Mouse (Mus musculus): ENCODE results near the gene Pkp4. TPM values are rescaled to one million over a fixed set of nuclear protein-coding genes. Genes with fewer than 3 reads are reported as not detected.
"Not testable (repeated sequence)": the region's sequence is repeated elsewhere in the genome, so short reads cannot be mapped to it uniquely, and the experiment has no call there.

Gene Pkp4
- polyA plus RNA-seq, 1 experiment = 20.4 TPM

GRCm38 (mm10) chr2:59351303-59352099 lies 190.9 kb downstream of the Pkp4 start:
- Histone ChIP-seq H3K4me3 (replicated peaks) (no peak overlapping the region), H3K9me3 (no peaks in the 10 kb centered on the region), H3K27me3 (replicated peaks) (no peaks in the 10 kb centered on the region), H3K4me1 (peaks cover 4% of the 10 kb centered on the region), H3K36me3 (replicated peaks; ENCODE audit: low read length) (peaks cover 90% of the 10 kb centered on the region)
- TF ChIP-seq GATA1 (IDR thresholded peaks at IDR 0.05; ENCODE audit: borderline replicate concordance, low read length) = no peak
- no peak for TF ChIP-seq FLI1 (IDR thresholded peaks at IDR 0.05; ENCODE audit: low read length)

GRCm38 (mm10) chr2:59353821-59354220 lies 193.2 kb downstream of the Pkp4 start:
- H3K4me1 ChIP-seq = no peaks in the 10 kb centered on the region
- H3K4me3 ChIP-seq (replicated peaks) = no peak overlapping the region
- no peaks in the 10 kb centered on the region for H3K9me3 ChIP-seq
- H3K27me3 ChIP-seq (replicated peaks) = no peaks in the 10 kb centered on the region
- peaks cover 68% of the 10 kb centered on the region for H3K36me3 ChIP-seq (replicated peaks; ENCODE audit: low read length)
- TF ChIP-seq GATA1 (IDR thresholded peaks at IDR 0.05; ENCODE audit: borderline replicate concordance, low read length) = no peak
- TF ChIP-seq FLI1 (IDR thresholded peaks at IDR 0.05; ENCODE audit: low read length) = no peak

GRCm38 (mm10) chr2:59355531-59356289 lies 195.1 kb downstream of the Pkp4 start:
- no peaks in the 10 kb centered on the region for H3K9me3 ChIP-seq
- TF ChIP-seq FLI1 (IDR thresholded peaks at IDR 0.05; ENCODE audit: low read length) (no peak), GATA1 (IDR thresholded peaks at IDR 0.05; ENCODE audit: borderline replicate concordance, low read length) (no peak)
- H3K4me3 ChIP-seq (replicated peaks) = no peak overlapping the region
- no peaks in the 10 kb centered on the region for H3K27me3 ChIP-seq (replicated peaks)
- H3K36me3 ChIP-seq (replicated peaks; ENCODE audit: low read length) = peaks cover 49% of the 10 kb centered on the region
- no peaks in the 10 kb centered on the region for H3K4me1 ChIP-seq

DNA sequence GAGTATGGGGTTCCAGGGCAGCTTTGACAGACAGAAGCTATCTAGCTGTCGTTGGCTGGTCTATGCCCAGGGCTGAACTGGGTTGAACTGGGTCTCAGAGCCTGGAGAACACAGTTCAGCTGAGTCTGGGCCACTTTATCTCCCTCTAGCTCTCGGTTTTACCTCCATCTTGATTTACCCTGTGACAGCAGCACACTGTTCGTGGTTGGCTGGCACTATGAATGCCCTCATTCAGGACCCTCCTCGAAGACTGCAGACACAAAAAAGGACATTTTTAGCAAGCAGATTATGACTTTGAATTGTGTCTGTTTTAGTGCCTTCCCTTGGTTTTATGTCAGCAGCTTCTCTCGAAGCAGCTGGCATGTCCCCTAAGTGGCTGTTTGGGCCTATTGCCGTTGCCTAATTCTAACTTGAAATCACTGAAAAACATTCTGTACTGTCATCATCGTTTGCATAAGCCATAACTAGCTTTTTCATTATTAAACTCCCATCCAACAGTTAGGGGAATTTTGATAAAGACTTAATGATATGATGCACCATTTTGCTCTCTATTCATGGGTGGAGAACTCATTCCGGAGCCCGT lies 199.2 kb downstream of the Pkp4 start:
- TF ChIP-seq FLI1 (IDR thresholded peaks at IDR 0.05; ENCODE audit: low read length) (no peak), GATA1 (IDR thresholded peaks at IDR 0.05; ENCODE audit: borderline replicate concordance, low read length) (no peak)
- H3K9me3 ChIP-seq = no peaks in the 10 kb centered on the region

GRCm38 (mm10) chr2:59361350-59361780 lies 200.7 kb downstream of the Pkp4 start:
- Histone ChIP-seq H3K4me3 (replicated peaks) (no peak overlapping the region), H3K27me3 (replicated peaks) (no peaks in the 10 kb centered on the region), H3K9me3 (peaks cover 14% of the 10 kb centered on the region), H3K36me3 (replicated peaks; ENCODE audit: low read length) (peaks cover under 1% of the 10 kb centered on the region), H3K4me1 (peaks cover 5% of the 10 kb centered on the region; the same call in 1 of the 2 replicates)
- TF ChIP-seq FLI1 (IDR thresholded peaks at IDR 0.05; ENCODE audit: low read length) (no peak), GATA1 (IDR thresholded peaks at IDR 0.05; ENCODE audit: borderline replicate concordance, low read length) (no peak)

More for the DNA sequence above, 199.2 kb downstream of the Pkp4 start:
- Histone ChIP-seq H3K4me1 (peaks cover 5% of the 10 kb centered on the region; the same call in 1 of the 2 replicates), H3K27me3 (replicated peaks) (no peaks in the 10 kb centered on the region), H3K4me3 (replicated peaks) (no peak overlapping the region), H3K36me3 (replicated peaks; ENCODE audit: low read length) (peaks cover 16% of the 10 kb centered on the region)

DNA sequence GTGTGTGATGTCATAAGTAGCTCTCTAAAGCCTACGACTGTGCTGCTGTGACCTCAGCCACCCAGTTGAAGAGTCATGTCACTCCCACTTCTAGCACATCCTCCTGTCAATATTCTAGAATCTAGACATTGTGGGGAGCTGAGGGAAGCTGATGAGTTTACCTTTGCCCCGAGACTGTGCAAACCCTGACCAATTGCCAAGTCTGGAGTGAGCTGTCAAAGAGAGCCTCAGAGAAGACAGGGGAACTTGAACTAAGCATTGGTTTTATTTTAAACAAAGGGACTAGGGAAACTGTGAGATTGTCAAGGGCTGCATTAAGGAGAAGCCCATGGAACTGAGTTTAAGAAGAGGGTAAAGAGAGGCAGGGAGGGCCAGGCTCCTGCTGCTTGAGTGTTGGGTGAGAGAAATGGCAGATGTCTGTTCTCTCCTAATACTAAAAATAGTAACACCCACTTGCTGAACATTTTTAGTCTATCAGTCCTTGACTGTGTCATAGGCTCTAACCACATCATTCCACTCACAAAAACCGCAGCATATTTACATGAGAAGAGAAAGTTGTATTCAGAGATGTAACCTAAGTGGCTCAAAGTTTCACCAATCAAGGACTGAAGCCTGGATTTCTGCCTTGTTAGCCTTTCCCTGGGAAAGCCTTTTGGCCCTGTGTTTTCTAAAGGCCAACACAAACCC lies 203.6 kb downstream of the Pkp4 start:
- Histone ChIP-seq H3K4me3 (replicated peaks) (no peak overlapping the region), H3K27me3 (replicated peaks) (no peaks in the 10 kb centered on the region), H3K36me3 (replicated peaks; ENCODE audit: low read length) (no peaks in the 10 kb centered on the region), H3K4me1 (peaks cover 5% of the 10 kb centered on the region; the same call in 1 of the 2 replicates), H3K9me3 (peaks cover 33% of the 10 kb centered on the region)
- TF ChIP-seq GATA1 (IDR thresholded peaks at IDR 0.05; ENCODE audit: borderline replicate concordance, low read length) (no peak), FLI1 (IDR thresholded peaks at IDR 0.05; ENCODE audit: low read length) (no peak)

GRCm38 (mm10) chr2:59367191-59367590 lies 206.5 kb downstream of the Pkp4 start:
- H3K4me3 ChIP-seq (replicated peaks) = no peak overlapping the region
- H3K27me3 ChIP-seq (replicated peaks) = no peaks in the 10 kb centered on the region
- H3K4me1 ChIP-seq = peaks cover 5% of the 10 kb centered on the region; the same call in 1 of the 2 replicates
- H3K9me3 ChIP-seq = peaks cover 50% of the 10 kb centered on the region
- no peaks in the 10 kb centered on the region for H3K36me3 ChIP-seq (replicated peaks; ENCODE audit: low read length)
- no peak for TF ChIP-seq GATA1 (IDR thresholded peaks at IDR 0.05; ENCODE audit: borderline replicate concordance, low read length)
- no peak for TF ChIP-seq FLI1 (IDR thresholded peaks at IDR 0.05; ENCODE audit: low read length)

DNA sequence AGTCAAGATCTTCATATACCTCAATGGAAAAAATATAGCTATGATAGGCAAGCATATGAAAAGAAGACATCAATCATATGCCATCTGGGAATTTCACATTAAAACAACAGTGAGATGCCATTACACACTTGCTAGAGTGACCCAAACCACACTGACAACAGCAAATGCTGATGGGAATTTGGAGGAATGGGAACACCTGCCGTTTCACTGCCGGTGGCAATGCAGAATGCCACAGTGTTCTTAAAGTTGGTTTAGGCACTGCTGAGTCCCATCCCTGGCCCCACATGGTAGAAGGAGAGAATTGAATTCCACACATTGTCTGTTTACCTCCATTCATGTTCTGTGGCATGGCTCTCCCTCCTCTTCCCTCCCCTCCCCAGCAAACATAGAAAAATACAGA lies 212.5 kb downstream of the Pkp4 start:
- no peak for TF ChIP-seq GATA1 (IDR thresholded peaks at IDR 0.05; ENCODE audit: borderline replicate concordance, low read length)
- no peak for TF ChIP-seq FLI1 (IDR thresholded peaks at IDR 0.05; ENCODE audit: low read length)
- Histone ChIP-seq H3K4me3 (replicated peaks) (no peak overlapping the region), H3K36me3 (replicated peaks; ENCODE audit: low read length) (no peaks in the 10 kb centered on the region), H3K27me3 (replicated peaks) (no peaks in the 10 kb centered on the region), H3K4me1 (no peaks in the 10 kb centered on the region), H3K9me3 (peaks cover 25% of the 10 kb centered on the region)

DNA sequence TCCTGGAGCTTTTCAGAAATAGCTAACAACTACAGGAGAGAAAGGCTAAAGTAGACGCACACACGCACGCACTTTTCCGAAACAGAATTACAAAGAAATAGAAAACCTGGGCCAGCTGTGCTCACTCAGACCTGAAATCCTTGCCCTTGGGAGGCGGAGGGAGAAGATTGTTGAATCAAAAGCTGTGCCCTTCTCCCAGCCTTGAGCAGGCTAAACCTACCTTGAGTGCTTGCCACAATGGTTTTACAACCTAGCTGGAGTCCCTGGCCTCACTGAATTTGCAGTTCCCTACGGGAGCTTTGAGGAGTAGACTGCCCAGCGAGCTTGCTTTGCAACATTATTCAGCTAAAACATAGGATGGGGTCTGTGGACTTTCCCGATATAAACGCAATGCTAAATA lies 217.4 kb downstream of the Pkp4 start:
- Histone ChIP-seq H3K4me3 (replicated peaks) (no peak overlapping the region), H3K9me3 (no peaks in the 10 kb centered on the region), H3K36me3 (replicated peaks; ENCODE audit: low read length) (no peaks in the 10 kb centered on the region), H3K27me3 (replicated peaks) (no peaks in the 10 kb centered on the region), H3K4me1 (no peaks in the 10 kb centered on the region)
- TF ChIP-seq FLI1 (IDR thresholded peaks at IDR 0.05; ENCODE audit: low read length) = no peak
- no peak for TF ChIP-seq GATA1 (IDR thresholded peaks at IDR 0.05; ENCODE audit: borderline replicate concordance, low read length)

DNA sequence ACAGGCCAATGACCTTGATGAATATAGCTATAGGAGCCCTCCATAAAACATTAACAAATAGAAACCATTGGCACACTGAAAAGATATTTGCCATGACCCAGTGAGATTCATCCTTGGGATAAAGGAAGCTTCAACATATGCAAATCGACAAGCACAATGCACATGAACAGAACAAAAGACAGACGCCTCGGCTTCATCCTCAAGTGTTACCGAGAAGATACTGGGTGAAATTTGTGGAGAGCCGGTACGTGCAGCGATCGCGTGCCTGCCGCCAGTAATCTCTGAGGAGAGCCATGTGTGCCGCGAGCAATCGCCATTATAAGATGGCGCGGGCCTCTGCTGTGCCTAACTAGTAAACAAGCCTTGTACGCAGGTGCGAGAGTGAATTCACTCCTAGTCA lies 218.2 kb downstream of the Pkp4 start:
- not testable (repeated sequence) for H3K4me3 ChIP-seq (replicated peaks); H3K36me3 ChIP-seq (replicated peaks; ENCODE audit: low read length); H3K4me1 ChIP-seq; H3K27me3 ChIP-seq (replicated peaks); H3K9me3 ChIP-seq
